Mouse (Mus musculus) G1E (cell line): Measurements from ENCODE around the gene Fbrsl1. TPM values are rescaled to one million over a fixed set of nuclear protein-coding genes. Genes with fewer than 3 reads are reported as not detected.

Experiments used
- ATAC-seq: 2 replicates; pipeline ENCODE4 v1.8.0; 2016; ENCODE audit warnings: mild to moderate bottlenecking; ENCODE audit not compliant: insufficient number of reproducible peaks, poor library complexity, low FRiP score, severe bottlenecking; ENCODE audit errors: extremely low read depth
- DNase-seq: peaks from one replicate; pipeline ENCODE4 v3.0.0; 2012; ENCODE audit warnings: low spot score
- H3K27me3 ChIP-seq: 2 replicates; pipeline ENCODE4 v1.6.1; 2012; ENCODE audit warnings: mild to moderate bottlenecking, low read length, inconsistent platforms; ENCODE audit not compliant: insufficient read depth
- H3K36me3 ChIP-seq: replicated peaks from 2 replicates; pipeline ENCODE3; 2012; ENCODE audit warnings: mild to moderate bottlenecking, inconsistent platforms
- H3K4me1 ChIP-seq: 2 replicates; pipeline ENCODE4 v1.6.1; 2012; ENCODE audit warnings: low read depth, low read length, inconsistent platforms, mixed read lengths; ENCODE audit not compliant: insufficient read depth
- H3K4me3 ChIP-seq: 2 replicates; pipeline ENCODE4 v1.5.1; 2012; ENCODE audit warnings: low read depth, mild to moderate bottlenecking, inconsistent platforms, low read length, moderate library complexity, mixed read lengths
- H3K9me3 ChIP-seq: replicated peaks from 2 replicates; pipeline ENCODE4 v1.6.1; 2012; ENCODE audit warnings: inconsistent platforms
- CTCF ChIP-seq: IDR thresholded peaks from 2 replicates; pipeline ENCODE4 v1.5.1; 2012; ENCODE audit warnings: low read depth, low read length, inconsistent platforms, mixed read lengths
- GATA1 ChIP-seq: IDR thresholded peaks from 2 replicates; pipeline ENCODE4 v1.6.1; 2012; ENCODE audit warnings: borderline replicate concordance, low read length, inconsistent platforms, mixed read lengths
- GATA2 ChIP-seq: IDR thresholded peaks from 2 replicates; pipeline ENCODE4 v1.6.1; 2012; ENCODE audit warnings: low read depth, low read length, inconsistent platforms, borderline replicate concordance
- POLR2AphosphoS5 ChIP-seq: IDR thresholded peaks from 2 replicates; pipeline ENCODE4 v1.6.1; 2012; ENCODE audit warnings: low read depth, low read length, inconsistent platforms; ENCODE audit not compliant: insufficient replicate concordance
- TAL1 ChIP-seq: conservative IDR thresholded peaks from 2 replicates; pipeline ENCODE4 v1.6.1; 2012; ENCODE audit warnings: low read depth, low read length, inconsistent platforms, mixed read lengths
- polyA plus RNA-seq: library from polyadenylated mRNA; stranded (reverse); fragments of >175 nt; gene quantifications from 2 replicates; pipeline ENCODE4 v1.2.3, GENCODE M21; 2012
- total RNA-seq, 2 experiments: library from RNA; stranded (forward) in 1 of 2; stranded (reverse) in 1 of 2; fragments of 200-1000 nt in 1 of 2; fragments of >200 nt in 1 of 2; fragmentation: Nextera tagmentation in 1 of 2; gene quantifications; 2 replicates each; pipeline ENCODE4 v1.2.3; 2014 to 2017

Gene Fbrsl1
- total and polyA plus RNA-seq, 3 experiments, result 8.3 to 102 (median 57.3) TPM

DNA sequence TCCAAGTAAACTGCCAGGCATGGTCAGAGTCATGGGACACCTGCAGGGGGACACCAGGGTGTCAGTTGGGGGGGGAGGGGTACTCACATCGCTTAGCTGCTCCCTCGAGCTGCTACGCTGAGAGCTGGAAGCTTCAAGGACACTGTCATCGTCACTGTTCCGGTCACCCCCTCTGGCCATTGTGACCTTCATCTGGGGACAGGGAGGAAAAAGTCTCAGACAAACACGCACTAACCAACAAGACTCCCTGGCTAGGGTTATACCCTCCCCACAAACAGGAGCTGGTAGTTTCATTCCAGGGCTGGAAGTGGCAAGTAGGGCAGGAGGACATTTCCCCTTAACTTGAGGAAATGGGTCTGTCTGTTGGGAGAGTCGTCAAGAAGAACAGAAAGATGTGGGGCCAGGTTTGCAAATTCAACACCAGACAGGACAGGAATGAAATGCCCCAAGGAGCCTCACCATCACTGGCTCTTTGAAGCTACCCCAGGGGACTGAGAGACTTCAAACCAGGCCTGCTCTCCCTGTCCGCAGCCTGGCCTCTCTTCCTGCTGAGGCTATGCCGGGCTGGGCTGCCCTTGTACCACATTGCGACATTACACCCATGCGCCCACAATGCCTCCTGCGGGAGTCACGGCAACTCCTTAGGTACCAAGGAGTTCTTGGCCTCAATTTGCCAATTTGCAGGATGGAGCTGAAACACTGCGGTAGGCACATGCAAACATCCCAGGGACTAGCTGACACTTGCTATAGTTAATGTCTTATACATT lies 30.4 kb downstream of the Fbrsl1 start:
- no peak for DNase-seq
- Histone ChIP-seq H3K9me3 (no peaks in the 10 kb centered on the region), H3K4me1 (peaks cover 11% of the 10 kb centered on the region; the same call in 1 of the 2 replicates), H3K4me3 (no peak overlapping the region), H3K36me3 (peaks cover 94% of the 10 kb centered on the region), H3K27me3 (no peaks in the 10 kb centered on the region)
- ATAC-seq, result no peak
- TF ChIP-seq GATA1 (no peak), POLR2AphosphoS5 (no peak), TAL1 (no peak), CTCF (no peak)

DNA sequence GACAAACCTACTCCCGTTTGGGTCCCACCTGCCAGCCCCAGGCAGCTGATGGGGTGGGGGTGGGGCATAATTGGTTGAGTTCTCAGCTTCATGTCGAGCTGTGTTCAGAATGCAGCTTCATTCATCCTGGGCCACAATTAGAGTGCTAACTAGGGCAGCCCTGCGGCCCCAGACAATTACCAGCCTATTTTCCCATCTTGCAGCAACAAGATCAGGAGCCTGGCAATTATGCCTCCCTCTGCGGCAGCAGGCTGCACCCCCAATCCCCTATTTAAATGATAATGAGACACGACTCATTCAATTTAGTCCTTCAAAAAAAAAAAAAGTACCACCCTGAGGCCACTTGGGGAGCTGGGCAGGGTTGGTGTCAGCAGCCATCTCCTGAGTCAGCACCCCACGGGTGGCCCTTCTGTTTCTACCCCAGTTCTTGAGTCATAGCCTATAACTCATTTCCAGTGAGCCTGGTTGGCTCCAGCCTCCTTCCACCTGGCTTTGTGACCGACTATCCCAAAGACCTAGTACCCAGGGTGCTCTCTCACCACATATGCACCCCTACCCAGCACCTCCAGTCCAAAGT lies 31.4 kb downstream of the Fbrsl1 start:
- Histone ChIP-seq H3K4me3 (no peak overlapping the region), H3K36me3 (peaks cover 94% of the 10 kb centered on the region)
- no peak for DNase-seq

DNA sequence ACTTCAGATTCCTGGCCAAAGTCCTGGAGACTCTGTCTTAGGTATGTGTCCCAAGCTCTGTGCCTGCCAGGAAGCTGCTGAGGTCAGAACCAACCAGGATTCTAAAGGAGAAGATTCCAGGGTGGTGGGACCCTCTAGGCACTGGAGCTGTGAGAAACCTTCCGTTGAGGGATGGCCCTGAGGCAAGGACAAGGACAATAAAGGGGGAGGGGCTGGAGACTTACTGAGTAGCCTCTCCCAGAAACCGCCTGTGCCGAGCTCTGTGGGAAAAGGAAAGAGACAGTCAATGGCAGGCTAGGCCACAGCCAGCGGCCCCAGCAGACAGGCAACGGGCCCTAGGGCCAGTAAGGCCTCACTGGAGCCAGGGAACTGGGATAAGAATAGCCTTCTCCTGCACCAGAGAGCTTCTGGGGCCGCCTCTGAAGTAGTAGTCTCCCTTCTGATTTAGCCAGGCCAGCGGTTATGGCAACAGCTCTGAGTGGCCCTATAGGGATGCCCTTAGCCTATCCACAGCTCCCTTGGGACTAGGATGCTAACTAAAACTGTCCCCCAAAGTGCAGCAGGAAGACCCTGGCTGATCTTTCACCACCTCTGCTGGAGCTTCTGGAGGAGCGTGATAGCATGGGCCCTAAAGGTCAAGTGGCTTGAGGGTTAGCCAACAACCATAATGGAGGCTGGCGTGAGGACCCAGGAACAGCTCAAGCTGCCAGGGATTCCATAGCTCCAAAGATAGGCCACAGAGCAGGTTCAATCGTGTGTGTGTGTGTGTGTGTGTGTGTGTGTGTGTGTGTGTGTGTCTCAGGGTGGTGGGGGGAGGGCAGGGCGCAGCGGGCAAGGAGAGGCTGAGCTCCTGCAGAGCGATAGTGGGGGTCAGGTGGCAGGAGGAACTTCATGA lies 32.2 kb downstream of the Fbrsl1 start:
- DNase-seq (no peak), ATAC-seq (no peak)
- peaks cover 92% of the 10 kb centered on the region for H3K36me3 ChIP-seq
- no peaks in the 10 kb centered on the region for H3K27me3 ChIP-seq
- TF ChIP-seq GATA1 (no peak), CTCF (no peak), POLR2AphosphoS5 (no peak), TAL1 (no peak), GATA2 (no peak)
- no peaks in the 10 kb centered on the region for H3K9me3 ChIP-seq
- no peak overlapping the region for H3K4me3 ChIP-seq
- peaks cover 7% of the 10 kb centered on the region; the same call in 1 of the 2 replicates for H3K4me1 ChIP-seq

More for the DNA sequence above, 31.4 kb downstream of the Fbrsl1 start:
- ATAC-seq, result no peak
- no peaks in the 10 kb centered on the region for H3K9me3 ChIP-seq
- H3K27me3 ChIP-seq, result no peaks in the 10 kb centered on the region
- H3K4me1 ChIP-seq, result peaks cover 12% of the 10 kb centered on the region; the same call in 1 of the 2 replicates
- no peak for TF ChIP-seq GATA1

DNA sequence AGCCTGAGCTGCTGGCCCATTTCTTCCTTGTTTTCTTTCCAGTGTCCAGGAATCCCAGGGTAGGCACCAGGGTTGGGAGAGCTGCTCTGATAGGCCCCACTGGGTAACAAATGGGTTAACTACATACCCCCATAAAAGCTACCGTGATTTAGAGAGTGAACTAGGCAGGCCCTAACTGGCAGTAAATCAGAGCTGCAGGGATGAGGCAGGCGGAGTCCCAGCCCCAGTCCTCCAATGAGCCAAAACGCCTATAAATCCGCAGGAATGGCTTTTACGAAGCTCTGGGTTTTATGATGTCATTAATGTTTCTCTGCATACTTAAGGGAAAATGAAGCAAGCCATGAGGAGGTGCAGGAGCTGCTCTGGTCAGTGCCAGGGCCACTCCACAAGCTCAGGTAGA lies 33.3 kb downstream of the Fbrsl1 start:
- Histone ChIP-seq H3K4me1 (peaks cover 7% of the 10 kb centered on the region; the same call in 1 of the 2 replicates), H3K4me3 (no peak overlapping the region), H3K36me3 (peaks cover 89% of the 10 kb centered on the region), H3K9me3 (no peaks in the 10 kb centered on the region), H3K27me3 (no peaks in the 10 kb centered on the region)
- no peak for ATAC-seq
- no peak for DNase-seq
- TF ChIP-seq CTCF (no peak), GATA1 (no peak), TAL1 (no peak), GATA2 (no peak), POLR2AphosphoS5 (no peak)

DNA sequence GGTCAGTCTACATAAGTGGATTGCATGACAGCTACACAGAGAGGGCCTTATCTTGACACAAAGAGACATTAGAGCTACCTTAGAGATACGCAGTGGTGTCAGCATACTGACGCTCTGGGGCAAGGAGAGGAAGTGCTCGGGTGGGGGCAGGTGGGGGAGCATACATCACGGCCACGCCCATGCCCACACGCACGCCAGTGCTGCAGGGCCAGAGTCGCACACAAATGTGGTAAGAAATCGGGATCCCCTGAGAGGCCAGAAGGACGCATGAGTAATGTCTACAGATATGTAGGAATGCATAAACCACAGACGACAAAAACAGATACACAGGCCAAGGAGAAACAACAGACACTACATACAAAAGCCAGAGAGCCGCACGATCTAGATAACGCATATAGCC lies 35.3 kb downstream of the Fbrsl1 start:
- Histone ChIP-seq H3K4me1 (peaks cover 7% of the 10 kb centered on the region; the same call in 1 of the 2 replicates), H3K36me3 (peaks cover 90% of the 10 kb centered on the region), H3K9me3 (no peaks in the 10 kb centered on the region), H3K27me3 (no peaks in the 10 kb centered on the region), H3K4me3 (no peak overlapping the region)
- DNase-seq (no peak), ATAC-seq (no peak)
- no peak for TF ChIP-seq TAL1
- TF ChIP-seq GATA2, result no peak
- no peak for TF ChIP-seq POLR2AphosphoS5
- TF ChIP-seq GATA1, result no peak
- TF ChIP-seq CTCF, result no peak

DNA sequence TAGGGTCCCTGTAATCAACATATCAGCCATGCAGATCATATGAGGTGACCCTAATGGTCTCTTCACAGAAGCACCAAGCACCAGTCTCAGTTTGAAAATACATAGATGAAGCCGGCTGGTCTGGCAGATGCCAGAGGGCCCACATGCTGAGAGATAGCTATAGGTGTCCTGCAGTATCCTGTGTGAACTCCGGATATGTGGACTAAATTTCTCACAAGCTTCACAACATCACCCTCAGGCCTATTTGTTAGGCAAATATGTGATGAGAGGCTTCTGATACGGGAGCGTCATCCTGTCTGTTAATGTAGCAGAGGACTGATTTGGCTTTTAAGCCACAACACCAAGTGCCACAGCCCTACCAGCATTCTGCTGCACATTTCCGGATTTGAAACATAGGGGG lies 37.9 kb downstream of the Fbrsl1 start:
- no peak overlapping the region for H3K4me3 ChIP-seq
- ATAC-seq (no peak), DNase-seq (no peak)
- TF ChIP-seq CTCF (no peak), GATA1 (no peak), GATA2 (no peak), TAL1 (no peak), POLR2AphosphoS5 (no peak)
- no peaks in the 10 kb centered on the region for H3K9me3 ChIP-seq
- H3K36me3 ChIP-seq, result peaks cover 79% of the 10 kb centered on the region
- peaks cover 12% of the 10 kb centered on the region for H3K4me1 ChIP-seq
- H3K27me3 ChIP-seq, result no peaks in the 10 kb centered on the region
